Mouse (Mus musculus) embryo, embryonic 9.5 days (tissue): ENCODE data around the gene Gss.

Source experiments
- DNase-seq: peaks from one replicate; pipeline ENCODE4 v3.0.0-alpha.2; 2017; ENCODE audit errors: extremely low spot score

Gene Gss

DNA sequence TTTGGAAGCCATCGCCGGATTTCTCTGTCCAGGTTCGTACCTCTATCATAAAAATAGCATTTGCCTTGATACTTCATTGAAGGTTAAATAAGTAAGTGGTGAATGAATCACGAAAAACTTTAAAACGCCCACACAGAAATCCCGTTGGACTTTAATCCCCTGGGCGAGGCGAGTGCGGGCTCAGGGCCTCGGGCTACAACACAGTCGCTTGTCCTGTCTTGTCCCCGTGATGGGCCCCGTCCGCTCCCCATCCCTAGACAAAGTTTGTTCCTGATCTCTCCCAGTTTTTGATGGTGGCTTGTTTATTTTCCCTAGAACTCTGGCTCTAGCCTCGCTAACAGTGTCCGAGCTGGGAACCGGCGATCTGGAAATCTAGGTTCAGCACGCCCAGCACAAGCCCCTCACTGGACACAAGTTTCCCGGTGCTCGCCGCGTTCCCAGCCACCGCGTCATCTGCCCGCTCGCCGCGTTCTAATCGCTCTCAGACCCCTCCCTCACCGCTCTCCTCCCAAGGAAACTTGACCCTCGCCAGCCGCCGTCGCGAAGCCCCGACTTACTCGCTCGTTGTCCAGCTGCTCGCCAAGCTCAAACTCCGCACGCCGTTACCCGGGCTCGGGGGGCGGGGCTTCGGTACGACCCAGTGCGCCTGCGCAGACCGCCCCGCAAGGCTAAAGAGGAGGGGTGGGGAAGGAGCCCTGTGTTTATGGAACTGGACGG lies at the start of gene Gss:
Gene Gss (minus strand): TSS at position 674 of the 717 bp plus-strand sequence.
- DNase-seq: peak; percentile 100

DNA sequence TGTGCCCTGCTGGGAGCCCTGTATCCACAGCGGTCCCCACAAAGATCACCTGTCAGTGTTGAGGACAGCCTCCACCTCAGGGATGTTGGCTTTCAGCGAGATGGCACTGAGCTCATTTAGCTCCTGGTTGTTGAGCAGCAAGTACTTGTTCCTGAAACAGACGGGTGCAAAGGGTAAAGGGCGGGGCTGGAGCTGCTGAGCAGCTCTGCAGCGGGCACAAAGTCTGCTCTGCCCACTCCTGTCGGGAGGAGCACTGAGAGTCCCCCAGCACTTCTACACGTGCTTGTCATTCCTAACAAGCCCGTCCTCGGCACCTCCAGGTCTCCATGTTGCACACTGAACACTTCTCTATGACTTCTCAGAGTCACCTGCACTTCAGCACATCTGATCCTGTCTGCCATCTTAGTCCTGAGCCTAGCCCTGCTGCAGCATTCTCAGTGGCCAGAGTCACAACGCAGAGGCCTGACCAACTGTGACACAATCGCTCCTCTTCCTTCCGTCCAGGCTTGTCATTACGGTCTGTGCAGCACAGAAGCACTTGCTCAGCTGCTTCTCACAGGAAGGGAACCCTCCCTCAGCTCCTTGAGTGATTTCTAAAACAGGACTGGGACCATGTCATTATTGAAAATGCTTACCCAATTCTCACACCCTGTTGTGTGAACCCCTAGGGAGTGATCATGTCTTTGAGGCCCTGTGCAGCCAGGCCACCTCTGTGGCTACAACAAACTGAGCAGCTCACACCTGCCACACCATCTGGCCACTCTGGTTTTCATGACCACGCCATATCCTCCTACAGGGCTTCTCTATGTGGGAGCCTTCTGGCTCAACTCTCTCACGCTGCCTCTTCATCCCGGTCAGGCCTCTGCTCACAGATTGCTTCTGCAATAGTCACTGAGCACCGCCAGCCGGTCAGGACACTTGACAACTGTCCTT lies 49.2 kb upstream of the Gss start:
- no peak for DNase-seq

DNA sequence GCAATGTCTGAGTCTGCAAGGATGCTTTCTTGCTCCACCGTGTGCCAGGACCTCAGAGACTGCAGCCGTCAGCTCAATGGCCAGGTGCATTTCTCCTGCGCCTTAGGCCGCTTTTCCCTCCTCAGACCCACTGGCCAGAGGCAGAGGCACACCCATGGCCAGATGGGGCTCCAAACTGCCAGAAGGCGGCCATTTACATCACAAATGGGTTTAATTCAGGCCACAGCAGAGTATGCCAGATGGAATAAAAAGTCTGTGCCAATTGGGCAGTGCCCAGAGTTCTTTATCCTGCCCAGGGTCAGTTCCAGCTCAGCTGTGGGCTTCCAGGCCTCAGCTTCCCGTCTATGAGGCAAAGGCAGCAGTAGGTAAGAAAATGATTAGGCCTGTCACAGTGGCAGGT lies 48.0 kb upstream of the Gss start:
- no peak for DNase-seq

DNA sequence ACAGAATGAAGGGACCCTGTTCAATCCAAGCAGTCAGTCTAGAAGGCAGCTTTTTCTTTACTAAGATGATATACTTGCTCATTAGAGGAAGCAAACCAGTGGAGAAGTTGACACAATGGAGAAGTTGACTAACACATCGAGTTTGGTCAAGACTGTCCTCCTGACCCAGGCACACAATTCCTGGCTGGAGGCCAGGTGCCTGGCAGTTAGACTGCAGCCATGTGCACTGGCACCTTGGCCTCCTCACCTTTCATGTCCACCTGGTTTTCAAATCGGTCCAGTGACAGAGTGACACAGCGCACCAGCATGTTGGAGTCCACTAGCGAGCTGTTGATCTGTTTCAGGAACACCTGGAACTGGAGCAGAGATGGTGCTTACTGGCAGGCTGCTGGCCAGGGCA lies 44.8 kb upstream of the Gss start:
- no peak for DNase-seq

DNA sequence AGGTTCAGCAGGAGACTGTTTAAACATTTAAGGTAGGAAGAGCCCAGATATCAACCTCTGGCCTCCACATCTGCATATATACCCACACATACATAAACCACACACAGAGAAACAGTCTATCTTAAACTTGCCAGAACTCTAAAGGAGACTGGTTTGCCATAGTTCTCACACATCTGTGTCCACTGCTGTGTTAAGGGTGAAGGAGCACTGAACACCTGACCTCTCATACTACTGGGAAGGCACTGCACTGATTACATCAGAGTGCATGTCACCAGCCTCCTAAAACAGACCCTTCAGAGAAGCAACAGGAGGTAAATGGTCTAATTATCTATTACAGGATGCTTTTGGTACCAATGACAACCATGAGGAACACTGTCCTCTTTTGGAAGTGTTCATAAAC lies 44.3 kb upstream of the Gss start:
- no peak for DNase-seq

DNA sequence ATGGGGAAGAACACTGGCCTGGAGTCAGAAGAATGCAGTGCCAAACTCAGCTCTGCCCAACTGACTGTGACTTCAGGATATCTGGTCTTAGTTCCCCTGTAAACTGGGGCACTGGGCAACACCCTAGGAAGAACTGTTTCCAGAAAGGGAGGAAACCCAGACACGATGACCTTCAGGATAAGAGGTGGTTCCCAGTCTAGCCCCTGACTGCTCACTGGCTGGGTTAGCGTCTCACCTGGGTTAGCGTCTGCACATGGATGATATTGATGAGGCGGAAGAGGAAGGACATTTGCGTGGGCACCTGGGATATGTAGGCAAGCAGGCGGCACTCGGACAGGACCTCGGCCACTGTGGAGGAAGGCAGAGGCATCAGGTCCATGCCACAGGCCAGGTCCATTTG lies 43.4 kb upstream of the Gss start:
- DNase-seq: no peak

DNA sequence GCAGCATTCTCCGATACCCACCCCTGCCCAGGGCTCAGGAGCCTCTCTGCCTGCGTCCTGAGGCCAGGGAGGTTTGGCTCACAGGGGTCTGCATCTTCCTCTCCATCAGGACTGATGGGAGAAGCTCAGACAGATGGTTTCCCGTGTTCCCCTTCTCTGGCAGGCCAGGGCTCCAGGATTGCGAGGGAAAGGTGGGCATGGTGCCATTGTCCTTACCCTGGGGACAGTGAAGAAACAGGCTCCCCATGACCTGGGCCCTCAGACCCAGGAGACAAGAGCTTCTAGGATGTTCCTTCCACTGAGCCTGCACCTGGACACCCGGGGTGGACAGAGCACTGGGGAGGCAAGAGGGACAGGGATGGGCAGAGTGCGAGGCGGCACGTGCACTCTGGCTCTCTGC lies 42.0 kb upstream of the Gss start:
- no peak for DNase-seq

DNA sequence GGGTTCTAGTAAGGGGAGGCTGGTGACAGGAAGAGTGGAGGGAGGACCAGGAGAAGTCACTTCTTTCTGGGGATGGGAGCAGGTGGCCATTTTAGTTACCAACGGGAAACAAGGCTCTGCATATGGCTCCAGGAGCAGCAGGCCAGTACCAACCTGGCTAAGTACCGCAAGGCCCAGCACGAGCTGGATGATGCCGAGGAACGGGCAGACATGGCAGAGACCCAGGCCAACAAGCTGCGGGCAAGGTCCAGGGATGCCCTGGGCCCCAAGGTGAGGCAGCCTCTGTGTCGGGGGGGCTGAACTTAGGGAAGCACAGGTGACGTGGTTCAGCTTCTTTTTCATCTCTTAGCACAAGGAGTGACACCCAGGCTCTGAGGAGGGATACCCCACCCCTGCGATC lies 41.1 kb upstream of the Gss start:
- no peak for DNase-seq

DNA sequence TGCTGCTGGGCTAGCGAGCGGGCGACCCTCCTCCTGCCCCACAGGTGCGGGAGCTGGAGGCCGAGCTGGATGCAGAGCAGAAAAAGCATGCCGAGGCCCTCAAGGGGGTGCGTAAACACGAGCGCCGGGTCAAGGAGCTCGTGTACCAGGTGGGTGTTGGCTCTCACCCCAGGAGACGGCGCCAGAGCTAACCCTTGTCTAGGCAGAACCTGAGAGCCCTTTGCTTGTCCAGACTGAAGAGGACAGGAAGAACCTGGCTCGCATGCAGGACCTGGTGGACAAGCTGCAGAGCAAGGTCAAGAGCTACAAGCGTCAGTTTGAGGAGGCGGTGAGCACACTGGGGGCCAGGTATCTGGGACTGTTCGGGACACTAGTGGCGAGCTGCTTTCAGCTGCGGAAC lies 40.5 kb upstream of the Gss start:
- DNase-seq: no peak

DNA sequence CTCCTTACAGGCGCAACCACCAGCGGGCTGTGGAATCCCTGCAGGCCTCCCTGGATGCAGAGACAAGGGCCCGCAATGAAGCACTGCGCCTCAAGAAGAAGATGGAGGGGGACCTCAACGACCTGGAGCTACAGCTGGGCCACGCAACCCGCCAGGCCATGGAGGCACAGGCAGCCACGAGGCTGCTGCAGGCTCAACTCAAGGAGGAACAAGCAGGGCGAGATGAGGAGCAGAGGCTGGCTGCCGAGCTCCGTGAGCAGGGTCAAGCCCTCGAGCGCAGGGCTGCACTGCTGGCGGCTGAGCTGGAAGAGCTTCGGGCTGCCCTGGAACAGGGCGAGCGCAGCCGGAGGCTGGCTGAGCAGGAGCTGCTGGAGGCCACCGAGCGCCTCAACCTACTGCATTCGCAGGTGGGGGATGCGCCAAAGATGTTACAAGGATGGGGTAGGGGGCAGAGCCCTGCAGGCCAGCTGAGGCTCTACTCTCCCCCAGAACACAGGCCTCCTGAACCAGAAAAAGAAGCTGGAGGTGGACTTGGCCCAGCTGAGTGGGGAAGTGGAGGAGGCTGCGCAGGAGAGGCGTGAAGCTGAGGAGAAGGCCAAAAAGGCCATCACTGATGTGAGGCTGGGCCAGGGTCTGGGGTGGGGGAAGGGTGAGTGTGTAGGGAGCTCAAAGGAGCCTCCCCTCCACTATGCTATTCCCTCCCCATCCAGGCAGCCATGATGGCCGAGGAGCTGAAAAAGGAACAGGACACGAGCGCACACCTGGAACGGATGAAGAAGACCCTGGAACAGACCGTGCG lies 39.7 kb upstream of the Gss start:
- no peak for DNase-seq

DNA sequence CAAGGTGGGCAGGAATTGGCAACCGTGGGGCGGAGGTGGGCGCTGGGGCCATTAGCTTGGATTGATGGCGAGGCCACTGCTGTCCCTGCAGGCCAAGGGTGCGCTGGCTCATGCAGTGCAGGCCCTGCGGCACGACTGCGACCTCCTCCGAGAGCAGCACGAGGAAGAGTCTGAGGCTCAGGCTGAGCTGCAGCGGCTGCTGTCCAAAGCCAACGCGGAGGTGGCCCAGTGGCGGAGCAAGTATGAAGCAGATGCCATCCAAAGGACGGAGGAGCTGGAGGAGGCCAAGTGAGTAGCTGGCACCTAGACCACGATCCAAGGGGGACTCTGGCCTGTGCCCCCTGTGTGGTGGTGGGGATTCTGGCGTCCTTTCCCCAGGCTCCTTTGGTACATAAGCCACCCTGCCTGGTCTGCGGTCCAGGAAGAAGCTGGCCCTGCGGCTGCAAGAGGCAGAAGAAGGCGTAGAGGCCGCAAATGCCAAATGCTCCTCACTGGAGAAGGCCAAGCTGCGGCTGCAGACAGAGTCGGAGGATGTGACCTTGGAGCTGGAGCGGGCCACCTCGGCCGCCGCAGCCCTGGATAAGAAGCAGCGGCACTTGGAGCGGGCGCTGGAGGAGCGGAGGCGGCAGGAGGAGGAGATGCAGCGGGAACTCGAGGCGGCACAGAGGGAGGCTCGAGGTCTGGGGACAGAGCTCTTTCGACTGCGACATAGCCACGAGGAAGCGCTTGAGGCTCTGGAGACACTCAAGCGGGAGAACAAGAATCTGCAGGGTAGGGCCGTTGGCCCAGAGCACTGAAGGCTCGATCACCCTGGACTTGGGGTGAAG lies 38.2 kb upstream of the Gss start:
- peak; percentile 44 for DNase-seq

DNA sequence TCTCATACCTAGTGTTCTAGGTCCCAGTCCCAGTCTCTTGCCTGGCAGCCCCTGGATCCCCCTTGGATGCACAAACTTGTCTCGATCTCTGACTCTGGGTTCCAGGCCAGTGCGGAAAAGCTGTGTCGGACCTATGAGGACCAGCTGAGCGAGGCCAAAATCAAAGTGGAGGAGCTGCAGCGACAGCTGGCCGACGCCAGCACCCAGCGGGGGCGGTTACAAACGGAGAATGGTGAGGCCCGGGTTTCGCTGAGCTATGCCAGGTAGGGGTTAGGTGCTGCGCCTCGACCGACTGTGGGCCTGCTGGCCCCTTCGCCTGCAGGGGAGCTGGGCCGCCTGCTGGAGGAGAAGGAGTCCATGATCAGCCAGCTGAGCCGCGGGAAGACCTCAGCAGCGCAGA lies 37.5 kb upstream of the Gss start:
- DNase-seq: peak; percentile 42

DNA sequence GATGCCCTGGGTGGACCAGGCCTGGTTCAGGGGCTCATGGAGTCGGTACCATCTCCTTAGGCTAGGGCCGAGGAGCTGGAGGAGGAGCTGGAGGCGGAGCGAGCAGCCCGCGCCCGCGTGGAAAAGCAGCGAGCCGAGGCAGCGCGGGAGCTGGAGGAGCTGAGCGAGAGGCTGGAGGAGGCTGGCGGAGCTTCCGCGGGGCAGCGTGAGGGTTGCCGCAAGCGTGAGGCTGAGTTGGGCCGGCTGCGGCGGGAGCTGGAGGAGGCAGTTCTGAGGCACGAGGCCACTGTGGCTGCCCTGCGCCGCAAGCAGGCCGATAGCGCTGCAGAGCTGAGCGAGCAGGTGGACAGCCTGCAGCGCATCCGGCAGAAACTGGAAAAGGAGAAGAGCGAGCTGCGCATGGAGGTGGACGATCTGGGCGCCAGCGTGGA lies 36.6 kb upstream of the Gss start:
- peak; percentile 46 for DNase-seq

DNA sequence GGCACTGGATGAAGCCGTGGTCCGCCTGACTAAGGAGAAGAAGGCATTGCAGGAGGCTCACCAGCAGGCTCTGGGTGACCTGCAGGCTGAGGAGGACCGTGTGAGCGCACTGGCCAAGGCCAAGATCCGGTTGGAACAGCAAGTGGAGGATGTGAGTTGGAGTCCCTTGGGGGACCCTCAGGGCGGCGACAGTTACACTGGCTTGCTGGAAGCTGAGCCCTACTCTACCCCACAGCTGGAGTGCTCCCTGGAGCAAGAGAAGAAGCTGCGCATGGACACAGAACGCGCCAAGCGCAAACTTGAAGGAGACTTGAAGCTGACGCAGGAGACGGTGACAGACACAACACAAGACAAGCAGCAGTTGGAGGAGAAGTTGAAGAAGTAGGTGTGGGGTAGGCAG lies 35.9 kb upstream of the Gss start:
- DNase-seq: no peak

DNA sequence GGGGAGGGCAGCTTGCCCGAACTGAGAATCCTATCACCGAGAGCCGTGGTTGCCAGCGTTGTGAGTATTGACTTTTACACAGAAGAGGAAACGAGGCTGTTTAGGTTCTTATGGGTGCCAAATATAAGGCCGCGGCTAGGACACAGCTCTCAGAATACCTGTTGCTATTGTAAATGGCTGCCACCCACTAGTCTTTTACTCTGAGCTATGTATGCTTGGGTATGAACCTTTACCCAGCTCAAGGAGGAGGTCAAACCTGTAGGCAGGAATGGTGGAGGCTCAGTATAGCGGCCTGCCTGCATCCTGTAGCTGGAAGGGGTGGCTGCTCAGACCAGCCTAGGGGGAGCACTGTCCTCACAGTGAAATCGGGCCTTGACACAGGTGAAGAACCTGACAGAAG lies 35.5 kb upstream of the Gss start:
- no peak for DNase-seq

DNA sequence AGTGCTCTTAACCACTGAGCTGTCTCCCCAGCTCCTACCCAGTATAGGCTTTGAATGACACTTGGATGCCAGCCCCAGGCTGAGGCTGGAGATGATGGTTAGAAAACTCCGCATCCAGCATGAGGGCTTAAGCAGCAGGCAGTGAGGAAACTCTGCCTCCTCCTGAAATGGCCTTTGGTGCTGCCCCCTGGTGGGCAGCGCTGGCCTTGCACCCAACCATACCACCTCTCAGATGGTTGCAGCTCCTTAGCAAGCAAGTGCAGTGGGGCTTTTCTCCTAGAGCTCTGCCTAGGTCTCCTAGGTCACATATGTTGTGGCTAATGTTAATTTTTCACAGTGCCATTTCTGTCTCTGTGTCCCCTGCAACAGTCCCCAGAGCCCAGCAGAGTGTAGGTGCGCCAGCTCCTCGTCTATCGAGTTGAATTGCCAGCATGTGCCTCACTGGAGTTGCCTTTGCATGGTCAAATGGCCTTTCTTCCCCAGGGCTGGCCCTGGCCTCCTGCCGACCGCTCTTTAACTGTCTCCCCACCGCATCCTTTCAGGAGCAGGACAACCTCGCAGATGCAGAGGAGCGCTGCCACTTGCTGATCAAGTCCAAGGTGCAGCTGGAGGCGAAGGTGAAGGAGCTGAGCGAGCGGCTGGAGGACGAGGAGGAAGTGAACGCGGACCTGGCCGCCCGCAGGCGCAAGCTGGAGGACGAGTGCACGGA lies 34.6 kb upstream of the Gss start:
- peak; percentile 81 for DNase-seq

DNA sequence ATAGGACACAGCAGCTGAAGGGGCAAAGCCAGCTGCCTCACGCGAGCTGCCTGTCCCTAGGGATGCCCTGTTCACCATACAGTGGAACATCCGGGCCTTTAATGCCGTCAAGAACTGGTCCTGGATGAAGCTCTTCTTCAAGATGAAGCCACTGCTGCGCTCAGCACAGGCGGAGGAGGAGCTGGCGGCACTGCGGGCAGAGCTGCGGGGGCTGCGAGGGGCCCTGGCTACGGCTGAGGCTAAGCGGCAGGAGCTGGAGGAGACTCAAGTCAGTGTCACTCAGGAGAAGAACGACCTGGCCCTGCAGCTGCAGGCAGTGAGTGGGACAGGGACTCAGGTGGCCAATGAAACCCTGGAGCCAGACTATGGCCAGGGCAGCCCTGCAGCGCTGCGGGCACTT lies 33.7 kb upstream of the Gss start:
- DNase-seq: no peak

DNA sequence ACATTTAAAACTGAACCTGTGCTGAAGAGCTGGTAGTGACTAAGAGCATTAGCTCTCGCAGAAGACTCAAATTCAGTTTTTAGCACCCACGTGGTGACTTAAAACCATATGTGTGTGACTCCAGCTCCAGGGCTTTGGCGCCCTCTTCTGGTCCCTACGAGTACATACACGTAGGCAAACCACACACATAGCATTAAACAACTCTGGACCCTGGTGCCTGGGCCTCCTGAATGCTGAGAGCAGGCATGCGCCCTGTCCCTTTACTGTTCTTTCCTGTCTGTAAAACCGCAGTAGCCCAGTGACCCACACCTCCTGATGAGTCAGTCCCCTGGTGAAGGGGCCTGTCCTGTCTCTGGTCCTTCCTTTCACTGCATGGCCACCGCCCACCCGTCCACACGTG lies 32.1 kb upstream of the Gss start:
- no peak for DNase-seq

DNA sequence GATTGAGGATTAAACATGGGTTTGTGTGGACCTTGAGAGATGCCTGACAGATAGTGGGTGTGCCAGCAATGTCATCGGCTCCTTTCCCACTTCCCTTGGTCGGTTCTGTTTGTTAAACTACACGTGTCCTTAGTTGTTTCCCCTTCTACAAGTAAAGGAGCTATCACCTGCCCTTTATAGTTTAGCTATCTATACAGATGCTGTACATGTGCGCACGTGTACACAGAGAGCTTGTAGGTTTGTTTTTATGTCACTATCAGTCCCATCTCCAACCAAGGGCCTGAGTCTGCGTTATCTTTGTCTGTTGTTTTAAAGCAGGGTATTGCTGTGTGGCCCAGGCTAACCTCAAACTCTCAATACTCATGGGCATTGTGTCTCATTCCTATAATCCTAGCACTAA lies 31.4 kb upstream of the Gss start:
- no peak for DNase-seq

DNA sequence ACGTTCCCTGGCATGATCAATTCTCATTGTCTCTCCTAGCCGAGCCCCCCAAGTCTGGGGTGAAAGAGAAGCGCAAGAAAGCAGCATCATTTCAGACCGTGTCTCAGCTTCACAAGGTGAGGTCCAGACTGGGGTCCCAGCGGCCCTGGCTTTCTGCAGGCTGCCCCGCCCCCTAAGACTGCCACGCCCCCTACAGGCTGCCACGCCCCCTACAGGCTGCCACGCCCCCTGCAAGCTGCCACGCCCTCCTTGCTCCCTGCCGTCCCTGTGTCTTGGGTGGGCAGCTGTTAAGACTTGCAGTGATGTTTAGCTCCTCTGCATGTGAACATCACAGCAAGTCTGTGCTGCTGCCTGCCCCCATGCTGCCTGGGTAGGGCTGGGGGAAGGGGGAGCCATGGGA lies 30.0 kb upstream of the Gss start:
- DNase-seq: no peak

DNA sequence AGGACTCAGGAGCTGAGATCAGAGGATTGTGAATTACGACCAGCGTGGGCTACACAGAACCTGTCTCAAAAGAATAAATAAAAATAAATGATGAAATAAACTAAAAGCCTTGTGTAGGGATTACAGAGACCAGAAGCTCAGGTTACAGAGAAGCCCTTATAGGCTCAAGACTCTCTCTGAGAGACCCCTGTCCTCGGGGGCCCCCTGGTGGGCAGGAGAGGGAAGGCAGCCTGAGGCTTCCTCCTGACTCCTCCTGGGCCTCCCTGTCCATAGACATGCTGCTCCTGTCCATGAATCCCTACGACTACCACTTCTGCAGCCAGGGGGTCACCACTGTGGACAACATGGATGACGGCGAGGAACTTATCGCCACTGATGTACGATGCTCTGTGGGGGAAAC lies 27.2 kb upstream of the Gss start:
- DNase-seq: peak; percentile 85
